ENCODE assay signal across 23 mouse cellular contexts in the genomic region with DNA sequence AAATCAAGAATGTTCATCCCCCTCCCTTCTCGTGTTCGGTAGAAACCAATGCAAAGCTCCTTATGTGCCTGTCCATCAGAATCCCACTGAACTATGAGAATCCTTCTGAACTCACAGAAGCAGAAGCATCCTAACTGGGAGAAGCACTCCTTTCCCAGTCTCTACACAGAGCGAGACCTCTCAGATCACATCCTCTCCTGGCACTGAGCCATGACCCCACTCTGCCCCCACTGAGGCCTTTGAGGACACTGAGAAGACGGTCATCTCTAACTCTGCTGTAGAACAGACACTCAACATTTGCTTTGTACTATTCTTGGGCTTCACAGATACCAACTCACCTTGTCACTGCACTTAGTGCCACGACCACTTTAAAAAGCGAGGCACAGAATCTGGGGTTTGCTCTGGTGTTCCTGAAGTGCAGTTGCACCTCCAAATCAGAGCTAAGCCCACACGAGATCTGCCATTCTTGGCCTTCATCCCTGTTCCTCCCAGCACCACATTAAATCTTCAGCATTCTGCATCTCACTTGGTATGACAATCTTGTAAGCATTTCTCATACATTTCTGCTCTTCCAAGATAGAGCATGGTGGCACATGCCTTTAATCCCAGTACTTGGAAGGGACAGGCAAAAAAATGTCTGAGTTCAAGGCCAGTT.
DNase-seq lines count a peak whose midpoint lies in the region; ATAC-seq lines count a peak whose summit lies in the region.
"Had no signal": no experiment of that assay in that cellular context is flagged by ENCODE, and none has a peak within 500 bp of the region (broad histone marks: within the 10 kb centered on the region; RNA-seq: fewer than 3 reads in every experiment).

No protein-coding gene starts in this region.

- DNase-seq in heart, postnatal 4 days, result peak; percentile 30
- DNase-seq in kidney, postnatal 10 days, result peak; percentile 36
- DNase-seq in brain, adult 2 months (ENCODE audit: low read depth, low spot score), result peak; percentile 59
- DNase-seq in cerebellum, adult 18-20 months, result no peak
- DNase-seq: adrenal gland, adult 2 months; adrenal gland, postnatal 14 days; cerebellum, adult 11-12 months; cerebellum, adult 9-10 months; cerebellum, postnatal 14 days; gastrocnemius, postnatal 25 days; heart, postnatal 10 days; heart, postnatal 36 days had no signal

- H3K4me3 ChIP-seq in heart, embryonic 12.5 days, result no peak overlapping the region
- H3K4me3 ChIP-seq in kidney, embryonic 16.5 days (ENCODE audit: low read length), result no peak overlapping the region
- H3K4me3 ChIP-seq: forebrain, embryonic 10.5 days; forebrain, embryonic 13.5 days; heart, embryonic 15.5 days had no signal

- no peaks in the 10 kb centered on the region for H3K27me3 ChIP-seq in heart, embryonic 12.5 days (replicated peaks)
- no peaks in the 10 kb centered on the region for H3K27me3 ChIP-seq in kidney, embryonic 16.5 days (ENCODE audit: insufficient read depth, low read length)
- H3K27me3 ChIP-seq: forebrain, embryonic 13.5 days; heart, embryonic 15.5 days had no signal

- H3K27ac ChIP-seq in heart, embryonic 12.5 days (ENCODE audit: poor library complexity, severe bottlenecking), result no peak overlapping the region
- H3K27ac ChIP-seq in kidney, embryonic 16.5 days (ENCODE audit: low read length), result no peak overlapping the region
- H3K27ac ChIP-seq: forebrain, embryonic 10.5 days; forebrain, embryonic 13.5 days; heart, embryonic 15.5 days; hindbrain, embryonic 14.5 days; hindbrain, postnatal 0 days had no signal

- no peak for ATAC-seq in heart, embryonic 12.5 days (ENCODE audit: insufficient number of reproducible peaks, low FRiP score)
- ATAC-seq in kidney, embryonic 16.5 days (ENCODE audit: low FRiP score, low TSS enrichment), result no peak
- ATAC-seq: CD4-positive, CD25-positive, alpha-beta regulatory T cell, adult 4 months; forebrain, embryonic 13.5 days; forebrain, embryonic 16.5 days; hindbrain, postnatal 0 days; inflammation-experienced regulatory T-cells, adult 6 months had no signal

- WGBS in heart, embryonic 12.5 days, result 62% methylated on average over 7 of the region's 7 CpGs
- WGBS in kidney, embryonic 16.5 days, result 76% methylated on average over 7 of the region's 7 CpGs

- no peak overlapping the region for H3K9ac ChIP-seq in heart, embryonic 12.5 days
- no peak overlapping the region for H3K9ac ChIP-seq in kidney, embryonic 16.5 days (replicated peaks; ENCODE audit: low read length)
- H3K9ac ChIP-seq: forebrain, embryonic 13.5 days; heart, embryonic 15.5 days; hindbrain, embryonic 14.5 days had no signal

- peaks cover 21% of the 10 kb centered on the region for H3K36me3 ChIP-seq in heart, embryonic 12.5 days
- no peaks in the 10 kb centered on the region; the same call in 1 of the 2 replicates for H3K36me3 ChIP-seq in kidney, embryonic 16.5 days (ENCODE audit: insufficient read depth, low read length)

- H3K9me3 ChIP-seq in heart, embryonic 12.5 days (replicated peaks), result no peaks in the 10 kb centered on the region
- no peaks in the 10 kb centered on the region for H3K9me3 ChIP-seq in kidney, embryonic 16.5 days (ENCODE audit: low read length)
- H3K9me3 ChIP-seq: forebrain, embryonic 10.5 days; forebrain, embryonic 13.5 days; heart, embryonic 15.5 days had no signal

- H3K4me2 ChIP-seq in heart, embryonic 12.5 days, result no peak overlapping the region
- no peak overlapping the region for H3K4me2 ChIP-seq in kidney, embryonic 16.5 days (replicated peaks; ENCODE audit: low read depth, low read length)
- H3K4me2 ChIP-seq: forebrain, embryonic 13.5 days; heart, embryonic 11.5 days; heart, embryonic 15.5 days; hindbrain, embryonic 14.5 days had no signal

- peaks cover 6% of the 10 kb centered on the region for H3K4me1 ChIP-seq in heart, embryonic 12.5 days (replicated peaks)
- no peaks in the 10 kb centered on the region for H3K4me1 ChIP-seq in kidney, embryonic 16.5 days (ENCODE audit: insufficient read depth, low read length)
- H3K4me1 ChIP-seq: forebrain, embryonic 10.5 days; forebrain, embryonic 13.5 days had no signal

Comparison
In these comparisons a context has a peak if more than half of its experiments do, and no peak if none do; other contexts are left out.
1. DNase-seq: peak in heart, postnatal 4 days (single experiment), kidney, postnatal 10 days (single experiment) and brain, adult 2 months (single experiment); none in cerebellum, adult 18-20 months (0 of 2).